Mouse (Mus musculus) retina, embryonic 14.5 days (tissue): ENCODE measurements at regions not wholly inside any gene's neighbourhood (a gene's known extent, or its start where the extent isn't known, plus 50 kb on each side); places are given as distances from the start of the nearest gene placed in this dataset.

ENCODE experiments used
- DNase-seq: peaks from one replicate; pipeline ENCODE4 v3.0.0-alpha.2; 2015; ENCODE audit warnings: low spot score

DNA sequence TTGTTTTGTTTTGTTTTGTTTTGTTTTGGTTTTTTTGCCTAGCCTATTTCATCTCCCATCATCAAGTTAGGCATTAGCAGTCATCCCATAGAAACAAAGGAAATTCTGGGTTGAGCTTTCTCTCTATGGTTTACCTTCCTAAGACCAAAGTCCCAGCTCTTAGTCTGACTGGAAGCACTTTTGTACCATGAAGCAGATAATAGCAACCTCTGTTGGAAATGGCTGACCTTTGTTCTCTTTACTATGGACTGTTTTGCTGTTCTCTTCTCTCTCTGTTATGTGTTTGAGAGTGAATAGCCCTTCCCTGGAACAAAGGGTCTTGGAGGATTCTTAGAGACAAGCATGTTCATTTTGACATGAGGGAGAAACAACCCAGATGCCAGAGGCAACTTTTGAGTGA is 1681.7 kb upstream of the 5930422O12Rik start:
- no peak for DNase-seq

GRCm38 (mm10) chr8:31749974-31750373 is 1678.5 kb upstream of the 5930422O12Rik start:
- no peak for DNase-seq

- no peak for DNase-seq
Observed at GRCm38 (mm10) chr8:31750482-31751126, 1677.9 kb upstream of the 5930422O12Rik start.

DNA sequence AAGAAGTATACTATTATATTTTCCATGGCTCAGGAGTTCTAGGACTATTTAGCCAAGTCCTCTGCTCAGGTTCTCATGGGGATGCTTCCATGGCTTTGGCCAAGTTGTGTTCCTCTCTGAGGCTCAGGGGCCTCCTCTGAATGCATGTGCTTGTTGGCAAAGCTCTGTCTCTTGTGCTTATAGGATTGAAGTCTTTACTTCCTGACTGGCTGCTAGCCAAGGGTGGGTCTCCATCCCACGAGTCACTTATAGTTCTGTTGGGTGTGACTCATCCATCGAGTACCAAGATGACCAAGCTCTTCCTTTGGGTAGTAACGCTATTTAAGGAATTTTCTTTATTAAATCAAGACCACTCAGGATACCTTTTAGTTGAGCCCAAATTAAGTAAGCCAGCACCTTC is 1672.8 kb upstream of the 5930422O12Rik start:
- no peak for DNase-seq

DNA sequence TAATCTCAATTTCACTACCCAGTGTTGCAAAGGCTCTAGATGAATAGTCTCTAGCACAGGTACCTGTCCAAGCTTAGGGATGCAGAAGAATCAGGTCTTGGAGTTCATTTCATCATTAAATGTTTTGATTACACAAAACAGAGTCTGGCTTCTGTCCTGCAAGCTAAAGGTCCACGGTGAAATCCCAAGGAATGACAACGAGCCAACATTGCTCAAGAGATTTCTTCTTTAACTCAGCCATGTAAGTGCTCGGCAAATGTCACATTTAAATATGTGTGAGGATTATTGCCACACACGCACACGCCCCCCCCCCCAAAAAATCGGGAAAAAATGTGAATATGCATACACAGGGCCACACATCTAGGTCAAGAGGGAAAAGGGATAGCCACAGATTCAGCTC is 1666.4 kb upstream of the 5930422O12Rik start:
- DNase-seq, result no peak
